Mouse (Mus musculus) central nervous system, embryonic 14 days (tissue): ENCODE results near the gene Gm5475. TPM values are rescaled to one million over a fixed set of nuclear protein-coding genes. Genes with fewer than 3 reads are reported as not detected.

Experiments
- polyA plus RNA-seq: library from polyadenylated mRNA; depleted of rRNA; stranded (reverse); fragments of >200 nt; gene quantifications from 2 replicates; pipeline ENCODE4 v1.2.3, GENCODE M21; 2012; rRNA removed

Gm5475 gene
- 0.02 and 0.04 TPM in 2 replicates for polyA plus RNA-seq

GRCm38 (mm10) chr15:100421758-100422197 lies at the start of gene Gm5475:
Gm5475 (plus strand) TSS chr15:100422147.

DNA sequence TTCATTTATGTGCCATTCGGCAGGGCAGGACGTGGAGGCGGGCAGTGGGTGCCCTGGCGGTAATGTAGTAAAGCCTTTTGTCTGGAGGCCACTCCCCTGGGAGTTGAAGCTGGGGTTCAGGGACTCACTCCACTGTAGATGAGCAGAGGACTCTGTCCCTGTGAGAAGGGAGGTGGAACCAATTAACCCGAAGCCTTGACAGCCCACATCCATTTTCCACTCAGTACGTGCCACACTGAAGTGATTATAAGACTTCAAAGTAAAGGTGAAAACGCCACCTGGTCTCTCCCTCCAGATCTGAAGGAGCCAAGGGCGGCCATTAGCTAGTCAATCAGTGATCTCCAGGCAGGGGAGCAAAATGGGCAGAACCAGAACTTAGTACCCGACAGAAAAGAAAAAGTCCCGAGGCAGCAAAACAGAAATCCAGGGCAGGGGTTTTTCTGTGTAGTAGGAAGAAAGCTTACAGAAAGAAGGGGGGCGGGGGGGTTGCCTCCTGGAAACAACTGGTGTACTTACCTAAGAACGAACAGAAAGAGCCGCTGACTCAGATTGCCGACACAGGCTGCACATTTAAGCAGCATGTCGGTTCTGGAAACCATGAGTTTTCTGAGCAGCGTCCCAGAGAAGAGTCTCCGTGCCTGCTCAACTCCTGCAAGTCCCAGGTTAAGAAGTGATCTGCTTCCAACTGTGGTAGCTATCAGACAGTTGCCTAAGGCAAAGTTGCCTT lies 2.6 kb downstream of the Gm5475 start, which contains the start of gene Slc11a2:
TSS of gene Slc11a2 (minus strand) at position 677 of the 727 bp plus-strand sequence.

DNA sequence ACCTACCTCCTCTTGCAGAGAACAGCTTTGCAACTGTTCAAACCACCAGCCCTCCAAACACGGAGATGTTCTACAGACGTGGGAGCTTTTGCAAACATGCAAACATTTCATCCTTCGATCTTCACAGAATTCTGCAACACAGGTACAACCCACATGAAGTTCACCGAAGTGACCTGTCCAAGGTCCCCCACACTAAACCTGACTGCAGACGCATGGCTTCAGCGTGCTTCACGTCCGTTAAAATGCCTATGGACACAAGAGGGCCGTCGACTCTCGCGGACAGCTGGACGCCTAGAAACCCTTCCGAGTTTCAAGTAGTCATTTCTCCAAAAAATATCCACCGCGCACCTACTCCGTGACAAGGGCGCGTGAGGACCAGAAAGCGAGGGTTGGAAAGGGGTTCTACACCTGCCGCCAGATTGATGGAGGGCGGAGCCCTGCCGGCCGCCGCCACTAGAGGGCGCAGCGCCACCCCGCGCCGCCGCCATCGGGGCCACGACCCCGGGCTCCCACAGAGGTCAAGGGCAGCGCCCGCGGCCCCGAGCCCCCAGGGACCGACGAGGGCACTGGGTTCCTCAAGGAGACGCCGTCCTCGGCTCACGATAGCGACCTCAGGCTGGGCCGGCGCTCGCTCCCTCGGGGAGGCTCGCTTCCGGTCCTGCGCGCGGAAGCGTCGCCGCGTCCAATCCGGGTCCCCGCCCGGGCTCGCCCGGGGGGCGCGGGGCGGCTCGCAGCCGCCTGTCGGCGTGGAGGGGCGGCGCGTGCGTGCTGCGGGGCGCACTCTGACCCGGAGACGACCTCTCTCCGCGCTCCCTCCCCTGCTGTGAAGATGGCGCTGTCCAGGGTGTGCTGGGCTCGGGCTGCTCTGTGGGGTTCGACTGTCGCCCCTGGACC lies 46.6 kb downstream of the Gm5475 start, which contains the start of gene Letmd1:
TSS of gene Letmd1 (plus strand) at position 729 of the 894 bp plus-strand sequence.

Other genes starting within 250 kb of the Gm5475 start
- gene Atf1, start 194.3 kb upstream of the Gm5475 start, polyA plus RNA-seq = 17.9 and 18.9 TPM in 2 replicates
- not detected in 2 replicates for gene Tmprss12, start 141.3 kb upstream of the Gm5475 start, polyA plus RNA-seq
- 12.4 and 13.8 TPM in 2 replicates for gene Mettl7a1, start 118.0 kb upstream of the Gm5475 start, polyA plus RNA-seq
- 0.11 and 0.30 TPM in 2 replicates for gene Mettl7a3, start 87.2 kb upstream of the Gm5475 start, polyA plus RNA-seq
- 0.08 TPM in 1 of 2 replicates, not detected in the other for gene Methig1, start 69.0 kb upstream of the Gm5475 start, polyA plus RNA-seq
- not detected in 2 replicates for gene Mettl7a2, start 68.9 kb upstream of the Gm5475 start, polyA plus RNA-seq
- not detected in 2 replicates for gene Higd1c, start 57.6 kb upstream of the Gm5475 start, polyA plus RNA-seq
- gene Slc11a2, start 2.9 kb downstream of the Gm5475 start, polyA plus RNA-seq = 36.7 and 39.2 TPM in 2 replicates
- gene Letmd1, start 46.9 kb downstream of the Gm5475 start, polyA plus RNA-seq = 78.1 and 78.7 TPM in 2 replicates
- 30.1 and 33.6 TPM in 2 replicates for gene Csrnp2, start 73.3 kb downstream of the Gm5475 start, polyA plus RNA-seq
- 29.9 and 31.3 TPM in 2 replicates for gene Tfcp2, start 129.9 kb downstream of the Gm5475 start, polyA plus RNA-seq
- 91.2 and 101 TPM in 2 replicates for gene Pou6f1, start 177.8 kb downstream of the Gm5475 start, polyA plus RNA-seq
- 142 and 172 TPM in 2 replicates for gene Dazap2, start 193.2 kb downstream of the Gm5475 start, polyA plus RNA-seq
- 3.6 and 5.2 TPM in 2 replicates for gene Smagp, start 214.8 kb downstream of the Gm5475 start, polyA plus RNA-seq
- 2.0 TPM in 2 replicates for gene Bin2, start 247.4 kb downstream of the Gm5475 start, polyA plus RNA-seq